Mouse (Mus musculus): Measurements from ENCODE around the gene Ccl25.
"Not testable (repeated sequence)": the region's sequence is repeated elsewhere in the genome, so short reads cannot be mapped to it uniquely, and the experiment has no call there.

Gene Ccl25

GRCm38 (mm10) chr8:4347661-4348060 lies 22.7 kb downstream of the Ccl25 start:
- peak; percentile 88 for DNase-seq

GRCm38 (mm10) chr8:4348275-4348674 lies 23.3 kb downstream of the Ccl25 start:
- no peak for DNase-seq

GRCm38 (mm10) chr8:4349335-4349734 lies 24.3 kb downstream of the Ccl25 start:
- DNase-seq, result no peak

- no peak for DNase-seq
These were observed 25.6 kb downstream of the Ccl25 start for GRCm38 (mm10) chr8:4350618-4351017.

- not testable (repeated sequence) for DNase-seq
These were observed 27.6 kb downstream of the Ccl25 start for GRCm38 (mm10) chr8:4352562-4352961.

GRCm38 (mm10) chr8:4353741-4354140 lies 28.7 kb downstream of the Ccl25 start:
- DNase-seq, result peak; percentile 80

GRCm38 (mm10) chr8:4354516-4354915 lies 29.5 kb downstream of the Ccl25 start:
- peak; percentile 61 for DNase-seq

- DNase-seq, result peak; percentile 44
These were observed 30.4 kb downstream of the Ccl25 start for GRCm38 (mm10) chr8:4355455-4355854.

GRCm38 (mm10) chr8:4359362-4359761 lies 34.4 kb downstream of the Ccl25 start:
- DNase-seq, result peak; percentile 45

GRCm38 (mm10) chr8:4360922-4361321 lies 35.9 kb downstream of the Ccl25 start:
- DNase-seq, result peak; percentile 23

GRCm38 (mm10) chr8:4366189-4366588 lies 41.2 kb downstream of the Ccl25 start:
- DNase-seq, result peak; percentile 77

- DNase-seq, result peak; percentile 77
These were observed 42.8 kb downstream of the Ccl25 start for GRCm38 (mm10) chr8:4367808-4368207.

- DNase-seq, result peak; percentile 69
These were observed 43.5 kb downstream of the Ccl25 start for GRCm38 (mm10) chr8:4368470-4368869.

- DNase-seq, result peak; percentile 94
These were observed 45.1 kb downstream of the Ccl25 start for GRCm38 (mm10) chr8:4370078-4370477.

- no peak for DNase-seq
These were observed 47.6 kb downstream of the Ccl25 start for GRCm38 (mm10) chr8:4372657-4373056.

- no peak for DNase-seq
These were observed 76.4 kb downstream of the Ccl25 start for GRCm38 (mm10) chr8:4401442-4401841.

- peak; percentile 91 for DNase-seq
These were observed 79.2 kb downstream of the Ccl25 start for GRCm38 (mm10) chr8:4403960-4404879.

GRCm38 (mm10) chr8:4404880-4405261 lies 79.9 kb downstream of the Ccl25 start:
- DNase-seq, result peak; percentile 91

- peak; percentile 51 for DNase-seq
These were observed 83.4 kb downstream of the Ccl25 start for GRCm38 (mm10) chr8:4408425-4408824.

All from heart, adult 11 months (tissue).